In the genomic region with DNA sequence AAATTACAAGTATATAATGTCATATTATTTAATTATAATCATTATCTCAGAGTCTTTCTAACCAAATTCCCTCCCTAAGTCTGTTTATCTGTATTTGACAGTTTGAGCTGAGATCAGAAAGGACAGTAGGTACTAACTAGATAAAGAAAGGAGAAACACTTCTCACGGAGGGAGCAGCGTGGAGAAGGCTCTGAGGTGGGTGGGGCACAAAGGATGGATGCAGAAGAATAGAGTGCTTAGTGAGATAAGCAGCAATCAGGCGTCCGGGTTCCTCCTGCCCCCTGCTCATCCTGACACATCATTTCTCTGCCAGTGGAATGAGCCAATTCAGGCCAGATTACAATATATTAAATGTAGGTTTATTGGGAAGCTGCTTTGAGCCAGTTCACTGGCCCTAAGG, we compare ENCODE assay signal across 28 mouse cellular contexts. TPM values are rescaled to one million over a fixed set of nuclear protein-coding genes. Genes with fewer than 3 reads are reported as not detected.
DNase-seq lines count a peak whose midpoint lies in the region; ATAC-seq and TF ChIP-seq lines count a peak whose summit lies in the region.
"Had no signal": no experiment of that assay in that cellular context is flagged by ENCODE, and none has a peak within 500 bp of the region (broad histone marks: within the 10 kb centered on the region; RNA-seq: fewer than 3 reads in every experiment).

No protein-coding gene starts in this region.

- 25% methylated on average over 4 of the region's 4 CpGs for WGBS in heart, embryonic 11.5 days (ENCODE audit: insufficient replicate concordance)
- 9% methylated on average over 4 of the region's 4 CpGs for WGBS in liver, embryonic 14.5 days (ENCODE audit: insufficient replicate concordance)

- H3K9me3 ChIP-seq in heart, embryonic 11.5 days (replicated peaks; ENCODE audit: control insufficient read depth, low read length), result no peaks in the 10 kb centered on the region
- no peaks in the 10 kb centered on the region for H3K9me3 ChIP-seq in G1E (replicated peaks)
- H3K9me3 ChIP-seq in liver, embryonic 14.5 days (ENCODE audit: control insufficient read depth, low read length), result no peaks in the 10 kb centered on the region
- H3K9me3 ChIP-seq: embryonic facial prominence, embryonic 15.5 days; kidney, embryonic 15.5 days; limb, embryonic 10.5 days; neural tube, embryonic 12.5 days had no signal

- H3K27ac ChIP-seq in heart, embryonic 11.5 days (ENCODE audit: low read depth, low read length), result no peak overlapping the region
- H3K27ac ChIP-seq in liver, embryonic 14.5 days, result no peak overlapping the region
- H3K27ac ChIP-seq: embryonic facial prominence, embryonic 15.5 days; heart, adult 2 months; hindbrain, postnatal 0 days; kidney, embryonic 15.5 days; limb, embryonic 10.5 days; macrophage; neural tube, embryonic 12.5 days had no signal

- peaks cover 8% of the 10 kb centered on the region for H3K4me1 ChIP-seq in heart, embryonic 11.5 days (ENCODE audit: control insufficient read depth, insufficient read depth, low read length)
- H3K4me1 ChIP-seq in G1E (ENCODE audit: insufficient read depth, low read depth, low read length), result peaks cover 85% of the 10 kb centered on the region
- H3K4me1 ChIP-seq in liver, embryonic 14.5 days (replicated peaks; ENCODE audit: control insufficient read depth in 2 of 2, insufficient read depth in 2 of 2, low read length in 1 of 2), result peaks cover 14 to 35% of the 10 kb centered on the region in 2 experiments
- H3K4me1 ChIP-seq: kidney, embryonic 15.5 days; neural tube, embryonic 12.5 days had no signal

- H3K9ac ChIP-seq in heart, embryonic 11.5 days (ENCODE audit: low read depth, low read length), result no peak overlapping the region
- H3K9ac ChIP-seq in liver, embryonic 14.5 days (replicated peaks), result no peak overlapping the region
- H3K9ac ChIP-seq: embryonic facial prominence, embryonic 15.5 days; kidney, embryonic 15.5 days; neural tube, embryonic 12.5 days had no signal

- no peak overlapping the region for H3K4me3 ChIP-seq in heart, embryonic 11.5 days (ENCODE audit: low read depth, low read length)
- H3K4me3 ChIP-seq in G1E (ENCODE audit: low read depth, low read length), result no peak overlapping the region; the same call in 1 of the 2 replicates
- H3K4me3 ChIP-seq in liver, embryonic 14.5 days (ENCODE audit: insufficient read depth in 1 of 2, low read depth in 2 of 2, low read length in 2 of 2), result no peak overlapping the region
- H3K4me3 ChIP-seq: embryonic facial prominence, embryonic 15.5 days; heart, adult 2 months; kidney, embryonic 15.5 days; limb, embryonic 10.5 days; neural tube, embryonic 12.5 days had no signal

- no peak for DNase-seq in heart, postnatal 4 days
- peak; percentile 79 for DNase-seq in G1E (ENCODE audit: low spot score)
- DNase-seq in c-Kit-positive CD71-positive TER-119-positive erythroid progenitor cells, embryonic 14.5 days (ENCODE audit: low spot score), result peak; percentile 70
- peak; percentile 63 to 72 (median 68) for DNase-seq in liver, embryonic 14.5 days (ENCODE audit: low read depth in 3 of 3, low spot score in 3 of 3)
- DNase-seq in layer of hippocampus, postnatal 25 days (ENCODE audit: extremely low spot score in 1 of 2, low spot score in 1 of 2), result no peak
- DNase-seq in spleen, adult 12 weeks (ENCODE audit: low spot score), result no peak
- no peak for DNase-seq in kidney, adult 9 months
- DNase-seq: adrenal gland, adult 2 months; cerebellum, adult 2 months; cerebellum, postnatal 25 days; gastrocnemius, postnatal 14 days; heart, adult 2 months; kidney, postnatal 4 days; midbrain, embryonic 14.5 days; retina, postnatal 1 day; right cerebral cortex, postnatal 25 days; thymus, adult 2 months had no signal

- H3K27me3 ChIP-seq in heart, embryonic 11.5 days (ENCODE audit: control insufficient read depth, insufficient read depth, low read length), result no peaks in the 10 kb centered on the region
- peaks cover 25% of the 10 kb centered on the region for H3K27me3 ChIP-seq in G1E (ENCODE audit: insufficient read depth, low read length)
- H3K27me3 ChIP-seq in liver, embryonic 14.5 days (ENCODE audit: control insufficient read depth, insufficient read depth, low read length), result no peaks in the 10 kb centered on the region
- H3K27me3 ChIP-seq: embryonic facial prominence, embryonic 15.5 days; kidney, embryonic 15.5 days; neural tube, embryonic 12.5 days had no signal

- peak; percentile 92 for TF ChIP-seq EP300 in liver, embryonic 14.5 days (IDR thresholded peaks at IDR 0.05; ENCODE audit: low read depth)

- no peak overlapping the region for H3K4me2 ChIP-seq in heart, embryonic 11.5 days
- peak overlapping the region; percentile 36; the same call in 1 of the 2 replicates for H3K4me2 ChIP-seq in liver, embryonic 14.5 days (ENCODE audit: low read depth)
- H3K4me2 ChIP-seq: embryonic facial prominence, embryonic 15.5 days; kidney, embryonic 15.5 days; neural tube, embryonic 12.5 days had no signal

- ATAC-seq in heart, embryonic 11.5 days (replicated peaks; ENCODE audit: insufficient number of reproducible peaks, low FRiP score, low TSS enrichment), result peak; percentile 77; the same call in 1 of the 2 replicates
- ATAC-seq in G1E (ENCODE audit: extremely low read depth, insufficient number of reproducible peaks, low FRiP score, poor library complexity, severe bottlenecking), result peak; percentile 98
- peak; percentile 89 for ATAC-seq in liver, embryonic 14.5 days (ENCODE audit: insufficient read depth)
- ATAC-seq: CD4-positive, CD25-positive, alpha-beta regulatory T cell, adult 4 months; forebrain, embryonic 14.5 days; hindbrain, postnatal 0 days; intestine, embryonic 16.5 days; lung, postnatal 0 days had no signal

- no peaks in the 10 kb centered on the region for H3K36me3 ChIP-seq in heart, embryonic 11.5 days (ENCODE audit: control insufficient read depth, insufficient read depth, low read length)
- H3K36me3 ChIP-seq in G1E (replicated peaks), result no peaks in the 10 kb centered on the region
- no peaks in the 10 kb centered on the region for H3K36me3 ChIP-seq in liver, embryonic 14.5 days (replicated peaks; ENCODE audit: control insufficient read depth, insufficient read depth, low read depth)
- H3K36me3 ChIP-seq: embryonic facial prominence, embryonic 15.5 days; kidney, embryonic 15.5 days; limb, embryonic 10.5 days; neural tube, embryonic 12.5 days had no signal

- TF ChIP-seq CTCF in G1E (IDR thresholded peaks at IDR 0.05; ENCODE audit: low read depth, low read length), result no peak
- no peak for TF ChIP-seq CTCF in liver, embryonic 14.5 days (IDR thresholded peaks at IDR 0.05; ENCODE audit: low read depth)

RNA-seq across cellular contexts. Expression of a gene that starts 10.5 kb away (rescaled TPM):
- polyA plus RNA-seq in heart, embryonic 11.5 days (2014; fragmentation: Nextera tagmentation; extraction: Ambion mirVana), result 15.3 and 17.7 TPM in 2 replicates
- 10 to 100 TPM; 28.5 TPM for total RNA-seq in heart, postnatal 4 days (2021)
- total RNA-seq in G1E (2014; fragmentation: Nextera tagmentation) (28.7 and 30.6 TPM in 2 replicates), G1E (2017) (8.2 and 13.3 TPM in 2 replicates)
- polyA plus RNA-seq in G1E (2012), result 15.8 and 18.0 TPM in 2 replicates
- 5.9 and 6.2 TPM in 2 replicates for polyA plus RNA-seq in liver, embryonic 14.5 days (2012; rRNA removed)
- polyA plus RNA-seq in liver, embryonic 14.5 days (2014; fragmentation: Nextera tagmentation; extraction: Ambion mirVana), result 6.0 and 7.2 TPM in 2 replicates
- 100 to 1,000 TPM in 1 of 2 experiments, 10 to 100 TPM in 1; 85.6 to 106 TPM for total RNA-seq in layer of hippocampus, postnatal 25 days (2021)

RNA-seq across cellular contexts. Expression of a gene that starts 16.0 kb away (rescaled TPM):
- 8.6 and 12.0 TPM in 2 replicates for polyA plus RNA-seq in heart, embryonic 11.5 days (2014; fragmentation: Nextera tagmentation; extraction: Ambion mirVana)
- total RNA-seq in heart, postnatal 4 days (2021), result 1 to 10 TPM; 5.8 to 7.5 TPM
- total RNA-seq in G1E (2014; fragmentation: Nextera tagmentation), result 40.5 and 43.2 TPM in 2 replicates
- total RNA-seq in G1E (2017), result 8.9 and 11.4 TPM in 2 replicates
- 25.1 and 31.2 TPM in 2 replicates for polyA plus RNA-seq in G1E (2012)
- polyA plus RNA-seq in liver, embryonic 14.5 days (2012; rRNA removed), result 7.0 and 7.7 TPM in 2 replicates
- polyA plus RNA-seq in liver, embryonic 14.5 days (2014; fragmentation: Nextera tagmentation; extraction: Ambion mirVana), result 8.6 and 9.9 TPM in 2 replicates
- total RNA-seq in layer of hippocampus, postnatal 25 days (2021), result 10 to 100 TPM; 15.1 to 18.1 TPM

RNA-seq across cellular contexts. Expression of a gene that starts 43.3 kb away (rescaled TPM):
- 2.7 and 4.1 TPM in 2 replicates for polyA plus RNA-seq in heart, embryonic 11.5 days (2014; fragmentation: Nextera tagmentation; extraction: Ambion mirVana)
- 1 to 10 TPM; 7.9 to 8.1 TPM for total RNA-seq in heart, postnatal 4 days (2021)
- total RNA-seq in G1E (2014; fragmentation: Nextera tagmentation) (not detected in 2 replicates), G1E (2017) (0.17 and 0.22 TPM in 2 replicates)
- 0.05 and 0.12 TPM in 2 replicates for polyA plus RNA-seq in G1E (2012)
- 1.2 TPM in 2 replicates for polyA plus RNA-seq in liver, embryonic 14.5 days (2012; rRNA removed)
- polyA plus RNA-seq in liver, embryonic 14.5 days (2014; fragmentation: Nextera tagmentation; extraction: Ambion mirVana), result 0.43 and 0.62 TPM in 2 replicates
- 100 to 1,000 TPM; 339 to 369 TPM for total RNA-seq in layer of hippocampus, postnatal 25 days (2021)

Comparison
In these comparisons a context has a peak if more than half of its experiments do, and no peak if none do; other contexts are left out.
1. DNase-seq: peak in G1E (single experiment), c-Kit-positive CD71-positive TER-119-positive erythroid progenitor cells, embryonic 14.5 days (single experiment) and liver, embryonic 14.5 days (3 of 3); none in heart, postnatal 4 days (single experiment), layer of hippocampus, postnatal 25 days (0 of 2), spleen, adult 12 weeks (single experiment) and kidney, adult 9 months (single experiment).
2. RNA of a gene that starts 43.3 kb away (total RNA-seq): 339 to 369 TPM in layer of hippocampus, postnatal 25 days; 7.9 to 8.1 TPM in heart, postnatal 4 days and 0.17 to 0.22 TPM in G1E; every median in the first group is over 10 times any median in the second.
3. Peak in every context shown above with its lines, with median percentiles within 50 percentile points of each other: ATAC-seq.